Mouse (Mus musculus): ENCODE measurements around the gene Frmpd4. TPM values are rescaled to one million over a fixed set of nuclear protein-coding genes. Genes with fewer than 3 reads are reported as not detected.

Gene Frmpd4
- polyA plus RNA-seq, 1 experiment, result 0.01 TPM

DNA sequence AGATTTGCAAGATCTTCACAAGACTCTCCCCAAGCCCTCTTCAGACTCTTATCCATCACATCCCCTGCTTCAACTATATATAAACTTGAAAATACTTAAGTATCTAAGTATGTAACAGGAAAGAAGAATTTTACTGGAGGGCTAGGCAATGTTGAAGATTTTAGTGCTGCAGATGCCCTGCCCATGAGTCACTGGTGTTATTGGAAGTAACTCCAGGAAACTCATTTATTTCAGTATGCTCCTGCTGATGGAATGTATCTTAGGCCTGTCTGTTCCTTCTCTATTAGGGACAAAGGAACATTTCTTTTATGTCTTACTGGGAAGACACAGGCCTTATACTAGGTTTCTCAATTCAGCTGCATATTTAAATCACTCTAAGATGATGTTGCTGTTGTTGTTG, 592.2 kb downstream of the Frmpd4 start:
- H3K4me1 ChIP-seq (ENCODE audit: control insufficient read depth, insufficient read depth, low read length), result no peaks in the 10 kb centered on the region
- TF ChIP-seq CTCF (IDR thresholded peaks at IDR 0.05; ENCODE audit: insufficient read depth, low read length) (no peak), POLR2A (IDR thresholded peaks at IDR 0.05; ENCODE audit: borderline replicate concordance, extremely low read depth, low read depth, low read length) (no peak)
- no peak for DNase-seq
- H3K4me3 ChIP-seq (replicated peaks; ENCODE audit: extremely low read depth, low read depth, low read length), result no peak overlapping the region

DNA sequence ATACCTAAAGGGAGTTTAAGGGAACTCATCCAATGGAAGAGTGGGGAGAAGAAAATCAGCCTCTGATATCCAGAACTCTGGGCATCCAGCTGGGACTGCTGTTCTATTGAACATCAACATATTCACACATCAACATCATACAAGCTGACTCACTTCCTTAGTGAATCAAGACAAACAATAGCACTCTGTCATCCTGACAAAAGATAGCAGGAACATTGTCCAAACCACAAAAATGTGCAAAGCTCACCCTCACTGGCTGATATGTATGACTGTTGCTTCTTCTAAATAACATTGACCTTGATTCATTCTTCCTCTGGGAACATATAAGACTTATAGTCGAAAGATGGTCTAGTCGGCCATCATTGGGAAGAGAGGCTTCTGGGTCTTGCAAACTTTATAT, 625.8 kb downstream of the Frmpd4 start:
- no peak for TF ChIP-seq POLR2A (IDR thresholded peaks at IDR 0.05; ENCODE audit: borderline replicate concordance, extremely low read depth, low read depth, low read length)
- TF ChIP-seq CTCF (IDR thresholded peaks at IDR 0.05; ENCODE audit: insufficient read depth, low read length), result no peak
- DNase-seq, result no peak
- Histone ChIP-seq H3K4me3 (replicated peaks; ENCODE audit: extremely low read depth, low read depth, low read length) (no peak overlapping the region), H3K4me1 (ENCODE audit: control insufficient read depth, insufficient read depth, low read length) (no peaks in the 10 kb centered on the region)
- 82% methylated on average over 2 of the region's 2 CpGs for WGBS

DNA sequence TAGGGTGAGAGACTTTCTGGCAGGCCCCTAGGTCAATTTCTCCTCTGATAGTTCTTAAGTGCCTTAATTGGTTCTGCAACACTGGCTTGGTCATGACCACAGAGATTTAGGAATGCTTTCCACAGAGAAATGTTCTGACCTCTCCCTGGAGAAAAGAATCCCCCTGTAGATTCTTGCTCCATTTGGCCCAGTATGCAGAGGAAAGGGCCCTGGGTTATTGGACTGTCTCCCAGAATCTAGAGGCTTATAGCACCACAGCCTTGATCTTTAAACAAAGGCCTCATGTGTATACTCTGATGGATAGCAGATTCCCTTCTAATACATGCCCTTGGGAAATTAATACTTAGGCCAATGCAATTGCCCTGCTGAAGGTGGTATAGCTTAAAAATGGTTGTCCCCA, 667.5 kb downstream of the Frmpd4 start:
- no peak overlapping the region for H3K4me3 ChIP-seq (replicated peaks; ENCODE audit: extremely low read depth, low read depth, low read length)
- TF ChIP-seq POLR2A (IDR thresholded peaks at IDR 0.05; ENCODE audit: borderline replicate concordance, extremely low read depth, low read depth, low read length) (no peak), CTCF (IDR thresholded peaks at IDR 0.05; ENCODE audit: insufficient read depth, low read length) (no peak)
- H3K4me1 ChIP-seq (ENCODE audit: control insufficient read depth, insufficient read depth, low read length), result no peaks in the 10 kb centered on the region
- no peak for DNase-seq

DNA sequence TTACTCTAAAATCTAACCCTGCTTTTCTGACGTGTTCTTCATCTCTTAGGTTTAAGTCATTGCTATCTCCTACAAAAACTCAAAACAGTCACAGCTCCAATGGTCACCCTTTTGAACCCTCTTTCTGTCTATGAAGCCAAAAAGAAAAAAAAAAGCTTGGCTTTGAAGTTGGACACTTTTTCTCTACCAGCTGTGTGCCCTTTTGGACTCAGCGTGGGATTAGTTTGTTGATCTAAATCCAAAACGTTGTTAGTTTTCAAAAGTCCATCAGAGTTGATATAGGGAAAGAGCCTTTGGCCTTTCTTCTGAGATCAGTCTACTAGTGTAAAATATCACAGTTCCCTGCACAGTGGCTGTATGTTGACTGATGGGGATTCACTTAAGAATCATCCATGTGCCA, 676.0 kb downstream of the Frmpd4 start:
- Histone ChIP-seq H3K4me1 (ENCODE audit: control insufficient read depth, insufficient read depth, low read length) (no peaks in the 10 kb centered on the region), H3K4me3 (replicated peaks; ENCODE audit: extremely low read depth, low read depth, low read length) (no peak overlapping the region)
- DNase-seq, result no peak
- TF ChIP-seq CTCF (IDR thresholded peaks at IDR 0.05; ENCODE audit: insufficient read depth, low read length) (no peak), POLR2A (IDR thresholded peaks at IDR 0.05; ENCODE audit: borderline replicate concordance, extremely low read depth, low read depth, low read length) (no peak)
- WGBS, result 65% methylated on average over 3 of the region's 3 CpGs

DNA sequence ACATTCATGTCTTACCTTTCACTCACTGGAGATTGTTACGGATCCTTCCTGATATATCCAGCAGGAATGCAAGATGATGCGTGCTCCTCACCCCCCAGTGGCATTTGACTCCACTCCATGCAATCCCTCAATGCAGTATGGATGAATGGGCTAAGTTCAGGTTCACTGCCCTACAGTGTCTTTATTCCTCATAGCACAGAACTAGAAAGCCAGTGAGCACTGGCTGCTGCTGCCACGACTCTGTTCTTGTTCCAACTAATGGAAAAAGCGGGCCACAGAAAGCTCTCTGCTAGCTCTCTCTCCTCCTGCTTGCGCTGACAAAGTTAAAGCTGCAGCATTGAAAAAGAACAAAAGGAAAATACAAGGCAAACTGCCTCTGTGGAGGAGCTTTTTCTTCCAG, 722.2 kb downstream of the Frmpd4 start:
- no peak for TF ChIP-seq CTCF (IDR thresholded peaks at IDR 0.05; ENCODE audit: insufficient read depth, low read length)
- no peak for TF ChIP-seq POLR2A (IDR thresholded peaks at IDR 0.05; ENCODE audit: borderline replicate concordance, extremely low read depth, low read depth, low read length)
- 69% methylated on average over 5 of the region's 5 CpGs for WGBS
- Histone ChIP-seq H3K4me3 (replicated peaks; ENCODE audit: extremely low read depth, low read depth, low read length) (no peak overlapping the region), H3K4me1 (ENCODE audit: control insufficient read depth, insufficient read depth, low read length) (no peaks in the 10 kb centered on the region)
- no peak for DNase-seq

DNA sequence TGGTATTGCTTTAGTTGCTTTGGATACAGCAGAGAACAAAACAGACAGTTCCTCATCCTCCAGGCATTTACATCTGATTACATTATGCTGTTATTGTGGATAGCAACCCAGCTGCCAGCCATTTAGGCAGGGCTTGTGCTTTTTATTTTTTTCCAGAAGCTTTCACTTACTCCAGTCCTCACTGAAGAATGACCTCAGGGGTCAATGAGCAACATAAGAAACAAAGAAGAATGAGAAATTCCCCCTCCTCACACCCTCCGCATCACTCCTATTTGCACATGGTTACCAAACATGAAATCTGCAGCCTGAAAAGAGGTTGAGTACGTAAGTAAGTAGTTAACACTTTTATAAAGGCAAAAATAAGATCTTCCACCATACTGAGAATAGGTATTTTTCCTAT, 744.5 kb downstream of the Frmpd4 start:
- 68% methylated on average over 2 of the region's 2 CpGs for WGBS
- TF ChIP-seq CTCF (IDR thresholded peaks at IDR 0.05; ENCODE audit: insufficient read depth, low read length) (no peak), POLR2A (IDR thresholded peaks at IDR 0.05; ENCODE audit: borderline replicate concordance, extremely low read depth, low read depth, low read length) (no peak)
- Histone ChIP-seq H3K4me1 (ENCODE audit: control insufficient read depth, insufficient read depth, low read length) (no peaks in the 10 kb centered on the region), H3K4me3 (replicated peaks; ENCODE audit: extremely low read depth, low read depth, low read length) (no peak overlapping the region)
- DNase-seq, result no peak

DNA sequence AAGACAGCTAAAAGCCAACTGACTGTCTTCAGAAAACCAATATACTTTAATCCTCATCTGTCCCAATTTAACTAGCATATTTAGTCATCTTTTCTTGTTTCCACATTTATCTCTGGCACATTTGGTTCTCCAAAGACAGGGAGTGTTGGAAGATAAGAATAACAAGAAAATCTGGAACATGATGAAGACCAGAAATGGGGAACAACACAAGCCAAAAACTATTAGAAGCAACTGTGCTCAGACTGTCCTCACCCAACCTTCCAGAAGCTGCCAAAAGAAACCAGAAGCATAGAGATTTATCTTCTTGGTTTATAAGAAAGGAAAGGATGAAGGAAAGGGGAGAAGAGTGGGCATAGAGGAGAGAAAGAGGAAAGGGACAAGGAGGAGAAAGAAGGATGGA, 748.6 kb downstream of the Frmpd4 start:
- no peak for DNase-seq
- H3K4me1 ChIP-seq (ENCODE audit: control insufficient read depth, insufficient read depth, low read length), result no peaks in the 10 kb centered on the region
- no peak overlapping the region for H3K4me3 ChIP-seq (replicated peaks; ENCODE audit: extremely low read depth, low read depth, low read length)
- TF ChIP-seq CTCF (IDR thresholded peaks at IDR 0.05; ENCODE audit: insufficient read depth, low read length) (no peak), POLR2A (IDR thresholded peaks at IDR 0.05; ENCODE audit: borderline replicate concordance, extremely low read depth, low read depth, low read length) (no peak)

DNA sequence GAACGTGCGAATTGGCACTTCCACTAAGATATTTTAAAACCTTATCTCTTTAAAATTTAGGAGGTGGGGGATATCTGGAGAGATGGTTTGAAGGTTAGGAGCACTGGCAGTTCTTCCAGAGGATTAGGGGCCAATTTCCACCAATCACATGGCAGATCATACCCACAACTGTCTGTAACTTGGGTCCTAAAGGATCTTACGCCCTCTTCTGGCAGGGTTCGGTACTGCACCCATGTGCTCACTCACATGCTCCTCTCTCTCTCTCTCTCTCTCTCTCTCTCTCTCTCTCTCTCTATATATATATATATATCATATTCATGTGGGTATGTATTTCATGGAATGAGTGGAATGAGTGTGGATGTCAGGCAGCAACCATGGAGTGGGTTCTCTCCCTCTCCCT, 759.7 kb downstream of the Frmpd4 start:
- H3K4me1 ChIP-seq (ENCODE audit: control insufficient read depth, insufficient read depth, low read length), result no peaks in the 10 kb centered on the region
- peak; percentile 11 for DNase-seq
- TF ChIP-seq CTCF (IDR thresholded peaks at IDR 0.05; ENCODE audit: insufficient read depth, low read length) (peak; percentile 41; the same call in 1 of the 2 replicates), POLR2A (IDR thresholded peaks at IDR 0.05; ENCODE audit: borderline replicate concordance, extremely low read depth, low read depth, low read length) (no peak)
- no peak overlapping the region for H3K4me3 ChIP-seq (replicated peaks; ENCODE audit: extremely low read depth, low read depth, low read length)
- 43% methylated on average over 4 of the region's 4 CpGs for WGBS

DNA sequence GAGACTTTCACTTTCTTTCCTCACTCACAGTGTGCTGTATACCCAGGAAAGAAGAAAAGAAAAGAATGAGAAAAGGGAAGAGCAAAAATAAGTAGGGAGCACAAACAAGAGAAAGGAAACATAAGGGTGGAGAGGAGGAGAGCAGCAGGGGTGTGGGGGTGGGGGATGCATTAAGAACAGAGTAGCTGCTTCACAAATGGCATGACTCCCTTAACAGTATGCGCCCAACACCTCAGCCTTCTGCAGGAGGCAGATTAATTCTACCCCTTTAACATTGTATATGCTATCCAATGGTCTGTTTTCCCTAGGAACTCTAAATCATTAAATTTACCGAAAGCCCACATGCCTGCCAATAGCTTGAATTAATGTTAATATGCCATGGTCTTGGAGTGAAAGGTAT, 766.9 kb downstream of the Frmpd4 start:
- TF ChIP-seq POLR2A (IDR thresholded peaks at IDR 0.05; ENCODE audit: borderline replicate concordance, extremely low read depth, low read depth, low read length) (no peak), CTCF (IDR thresholded peaks at IDR 0.05; ENCODE audit: insufficient read depth, low read length) (no peak)
- Histone ChIP-seq H3K4me3 (replicated peaks; ENCODE audit: extremely low read depth, low read depth, low read length) (no peak overlapping the region), H3K4me1 (ENCODE audit: control insufficient read depth, insufficient read depth, low read length) (no peaks in the 10 kb centered on the region)
- WGBS, result 68% methylated on average over 2 of the region's 2 CpGs
- no peak for DNase-seq

DNA sequence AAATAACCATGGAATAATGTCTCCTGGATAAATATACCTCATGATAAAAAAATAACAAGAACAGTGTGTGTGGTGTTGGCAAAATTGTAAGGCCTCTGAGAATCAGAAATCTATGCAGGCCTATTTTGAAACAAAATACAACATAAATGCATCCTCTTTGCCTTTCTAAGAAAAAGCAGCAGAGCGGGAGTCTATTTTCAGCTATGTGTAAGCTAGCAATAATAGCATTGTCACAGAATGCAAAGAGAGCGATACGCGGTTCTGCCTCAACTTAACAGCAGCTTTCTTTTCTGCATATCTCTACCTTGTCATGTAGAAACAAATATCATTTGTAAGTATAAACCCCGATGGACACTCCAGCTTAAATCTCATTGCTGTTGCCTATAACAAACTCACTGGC, 768.5 kb downstream of the Frmpd4 start:
- H3K4me3 ChIP-seq (replicated peaks; ENCODE audit: extremely low read depth, low read depth, low read length), result no peak overlapping the region
- H3K4me1 ChIP-seq (ENCODE audit: control insufficient read depth, insufficient read depth, low read length), result no peaks in the 10 kb centered on the region
- no peak for DNase-seq
- 92% methylated on average over 5 of the region's 5 CpGs for WGBS
- TF ChIP-seq CTCF (IDR thresholded peaks at IDR 0.05; ENCODE audit: insufficient read depth, low read length) (no peak), POLR2A (IDR thresholded peaks at IDR 0.05; ENCODE audit: borderline replicate concordance, extremely low read depth, low read depth, low read length) (no peak)

DNA sequence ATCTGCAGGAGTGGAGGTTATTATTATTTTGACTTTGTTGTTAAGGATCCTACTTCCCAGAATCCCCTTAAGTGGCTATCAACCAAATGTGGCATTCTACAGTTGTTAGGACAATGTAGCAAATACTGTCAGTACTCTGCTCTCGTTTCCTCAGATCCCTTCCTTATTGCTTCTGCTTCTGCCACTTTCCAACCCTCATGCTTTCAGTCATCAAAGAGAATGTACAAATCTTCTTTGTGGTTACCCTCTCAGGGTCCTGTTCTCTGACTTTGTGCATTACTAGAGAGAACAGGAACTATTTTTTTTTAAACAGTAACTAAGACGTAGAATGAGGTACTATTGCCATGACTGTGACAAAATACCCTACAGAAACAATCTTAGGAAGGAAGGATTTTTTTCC, 788.3 kb downstream of the Frmpd4 start:
- H3K4me3 ChIP-seq (replicated peaks; ENCODE audit: extremely low read depth, low read depth, low read length), result no peak overlapping the region
- DNase-seq, result no peak

More for the DNA sequence above, 788.3 kb downstream of the Frmpd4 start:
- no peaks in the 10 kb centered on the region for H3K4me1 ChIP-seq (ENCODE audit: control insufficient read depth, insufficient read depth, low read length)
- TF ChIP-seq CTCF (IDR thresholded peaks at IDR 0.05; ENCODE audit: insufficient read depth, low read length) (no peak), POLR2A (IDR thresholded peaks at IDR 0.05; ENCODE audit: borderline replicate concordance, extremely low read depth, low read depth, low read length) (no peak)
- WGBS, result 69% methylated on average over 2 of the region's 2 CpGs

All from lung, adult 2 months (tissue).